Mouse (Mus musculus) thymus, postnatal 4 days (tissue): Measurements from ENCODE around the gene Zan.
A peak's percentile ranks its signal among the peaks of the same experiment; 100 is the strongest.

ENCODE experiments used
- DNase-seq: peaks from one replicate; pipeline ENCODE4 v3.0.0; 2021

Zan gene

DNA sequence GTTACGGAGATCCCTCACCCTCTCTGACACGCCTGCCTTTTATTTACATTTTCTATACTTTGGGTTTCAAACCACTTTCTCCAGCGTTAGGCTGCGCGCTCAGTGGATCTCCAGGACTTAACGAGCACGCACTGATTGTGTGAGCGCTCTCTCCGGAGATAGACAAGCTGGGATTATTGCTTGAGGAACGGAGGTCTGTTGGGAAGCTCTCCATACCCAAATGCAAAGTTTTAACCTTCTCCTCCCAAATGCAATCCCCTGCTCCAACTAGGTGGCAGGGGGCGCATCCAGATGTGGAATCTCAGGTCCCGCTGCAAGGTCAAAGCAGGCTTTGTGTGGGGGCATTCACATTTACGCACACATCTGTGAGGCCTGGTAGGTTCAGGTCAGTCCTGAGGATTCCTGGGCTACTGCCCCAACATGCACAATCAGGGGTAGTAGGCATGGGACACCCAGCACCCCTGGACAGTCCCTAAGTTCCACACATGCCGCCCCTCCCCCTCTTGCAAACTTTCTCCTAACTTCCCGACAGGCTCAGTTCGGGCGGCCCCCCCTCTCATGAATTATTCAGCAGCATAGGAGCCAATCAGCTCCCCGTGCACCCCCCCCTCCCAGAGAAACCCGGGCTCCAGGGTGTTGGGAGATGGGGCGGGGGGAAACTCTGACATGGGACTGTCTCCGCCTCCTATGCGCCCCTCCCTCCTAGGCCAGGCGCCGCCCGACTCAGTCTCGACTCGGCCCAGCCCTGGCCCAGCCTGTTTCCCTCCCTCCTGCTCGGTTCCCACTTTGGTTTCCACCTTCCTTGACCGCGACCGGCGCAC is 127.3 kb downstream of the Zan start, which contains the start of gene Ephb4:
TSS of gene Ephb4 (plus strand) at position 726 of the 821 bp plus-strand sequence.
- DNase-seq = no peak

- no peak for DNase-seq
Measured at GRCm38 (mm10) chr5:137348482-137349383, 128.1 kb downstream of the Zan start.

- DNase-seq = no peak
Measured at GRCm38 (mm10) chr5:137347856-137348255, 129.0 kb downstream of the Zan start.

DNA sequence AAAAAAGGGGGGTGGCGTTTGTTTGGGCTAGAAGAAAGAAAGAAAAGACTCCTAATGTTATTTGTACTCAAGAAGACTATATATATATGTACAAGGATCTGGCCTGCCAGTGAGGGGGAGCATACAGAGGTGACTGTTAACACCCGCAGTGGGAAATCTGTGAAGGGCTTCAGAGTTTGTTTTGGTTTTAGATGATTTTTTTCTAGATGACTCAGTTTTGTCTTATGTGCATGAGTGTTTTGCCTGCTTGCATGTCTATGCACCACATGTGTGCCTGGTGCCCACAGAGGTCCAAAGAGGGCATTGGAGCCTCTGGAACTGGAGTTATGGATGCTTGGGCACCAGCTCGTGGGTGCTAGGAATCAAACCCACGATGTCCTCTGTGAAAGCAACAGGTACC is 129.9 kb downstream of the Zan start:
- DNase-seq = no peak

- no peak for DNase-seq
Measured at GRCm38 (mm10) chr5:137346388-137346787, 130.5 kb downstream of the Zan start.

GRCm38 (mm10) chr5:137345821-137346220 is 131.0 kb downstream of the Zan start:
- no peak for DNase-seq

- no peak for DNase-seq
Measured at GRCm38 (mm10) chr5:137343869-137344268, 133.0 kb downstream of the Zan start.

GRCm38 (mm10) chr5:137343412-137343811 is 133.5 kb downstream of the Zan start:
- no peak for DNase-seq

GRCm38 (mm10) chr5:137342407-137343012 is 134.4 kb downstream of the Zan start:
- DNase-seq = no peak

DNA sequence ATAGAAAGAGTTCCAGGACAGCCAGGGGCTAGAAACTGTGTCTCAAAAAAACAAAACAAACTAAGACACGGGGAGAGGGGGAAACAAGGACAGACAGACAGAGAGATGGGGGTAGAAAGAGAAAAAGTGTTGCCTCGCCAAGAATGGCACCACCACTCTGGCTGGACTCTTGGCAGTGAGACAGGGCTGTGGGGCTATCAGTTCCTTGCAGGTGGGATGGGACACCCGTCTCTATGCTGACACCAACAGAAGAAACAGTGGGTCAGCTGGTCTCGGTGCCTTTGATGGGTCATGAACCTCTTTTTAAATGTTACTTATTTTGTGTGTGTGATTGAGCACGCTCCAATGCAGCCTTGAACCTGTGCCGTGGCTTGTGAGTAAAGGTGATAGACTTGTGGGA is 136.6 kb downstream of the Zan start:
- no peak for DNase-seq

DNA sequence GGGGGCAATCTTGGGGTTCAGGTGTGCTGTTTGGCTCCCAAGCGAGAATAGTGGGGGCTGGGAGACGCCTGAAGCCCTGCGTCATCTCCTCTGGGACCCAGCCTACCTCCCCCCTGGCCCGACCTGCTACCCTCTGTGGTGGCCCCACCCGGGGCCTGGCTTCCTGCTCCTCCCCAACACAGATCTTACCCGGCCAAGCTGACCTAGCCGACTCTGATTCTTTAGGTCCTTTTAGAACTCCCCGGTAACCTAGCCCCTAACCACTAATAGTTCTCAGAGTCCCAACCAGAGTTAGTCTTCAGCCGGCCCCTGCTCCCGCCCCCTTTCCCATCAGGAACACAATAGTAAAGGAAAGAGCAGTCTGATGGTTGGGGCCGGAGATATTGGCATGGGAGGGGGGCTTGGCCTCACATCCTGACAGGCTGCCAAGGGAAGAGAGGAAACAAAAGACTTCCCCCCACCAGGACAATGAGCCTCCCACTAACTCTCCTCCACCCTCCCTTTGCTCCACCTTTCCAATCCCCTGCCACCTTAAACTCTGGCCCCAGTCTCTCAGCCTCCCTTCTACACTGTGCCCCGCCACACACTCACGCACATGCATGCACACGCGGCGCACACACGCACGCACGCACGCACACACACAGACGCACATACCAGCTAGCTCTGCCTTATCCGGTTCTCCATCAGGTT is 137.4 kb downstream of the Zan start:
- no peak for DNase-seq

DNA sequence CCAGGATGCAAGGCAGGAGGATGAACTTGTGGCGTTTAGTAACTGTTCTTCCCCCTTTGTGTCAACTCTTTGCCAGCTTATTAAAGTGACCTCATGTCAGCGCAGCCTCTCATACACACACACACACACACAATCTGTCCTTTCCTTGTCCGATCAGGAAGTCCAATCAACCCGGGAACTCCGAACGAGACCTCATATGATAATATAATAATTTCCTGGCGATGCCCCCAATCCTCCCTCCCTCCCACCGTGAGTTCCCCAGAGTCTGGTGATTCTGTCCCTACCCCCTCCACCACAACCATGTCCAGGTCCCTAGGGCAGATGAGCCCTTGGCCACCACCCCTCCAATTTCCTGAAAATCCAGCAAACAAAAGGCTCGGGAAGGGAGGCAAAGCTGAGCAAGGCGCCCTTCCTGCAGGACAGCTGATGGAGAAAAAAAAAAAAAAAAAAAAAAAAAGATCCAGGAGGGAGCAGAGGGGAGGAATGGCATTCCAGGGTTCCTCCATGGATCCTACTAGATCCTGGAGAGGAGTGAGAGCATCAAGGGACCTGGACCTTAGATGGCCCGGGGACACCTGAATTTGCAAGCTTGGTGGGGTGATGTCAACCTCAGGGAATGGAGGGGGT is 138.1 kb downstream of the Zan start:
- no peak for DNase-seq

- DNase-seq = peak; percentile 90
Measured at GRCm38 (mm10) chr5:137338256-137338655, 138.6 kb downstream of the Zan start.

GRCm38 (mm10) chr5:137337190-137337589 is 139.7 kb downstream of the Zan start:
- no peak for DNase-seq

- no peak for DNase-seq
Measured at GRCm38 (mm10) chr5:137335066-137335465, 141.8 kb downstream of the Zan start.

DNA sequence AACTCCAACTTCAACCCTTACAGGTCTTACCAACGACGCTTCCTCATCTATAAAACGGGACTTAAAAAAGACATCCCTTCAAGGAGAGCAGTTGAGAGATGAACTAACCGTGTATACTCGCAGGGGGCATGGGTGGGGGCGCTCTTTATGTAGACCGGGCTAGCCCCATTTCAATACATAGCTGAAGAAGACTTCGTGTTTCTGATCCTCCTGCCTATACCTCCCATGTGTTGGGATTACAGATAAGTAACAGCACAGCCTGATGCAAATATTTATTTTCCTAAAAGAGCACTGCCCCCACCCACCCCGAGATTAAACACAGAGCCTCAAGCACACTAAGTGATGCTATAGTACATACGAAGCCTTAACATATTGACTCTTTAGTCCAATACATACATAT is 142.5 kb downstream of the Zan start:
- DNase-seq = no peak

- DNase-seq = peak; percentile 98
Measured at GRCm38 (mm10) chr5:137333512-137334174, 143.2 kb downstream of the Zan start, which contains the start of gene Slc12a9. TSS of gene Slc12a9 (minus strand) at chr5:137333597.

GRCm38 (mm10) chr5:137332857-137333511 is 143.9 kb downstream of the Zan start:
- DNase-seq = no peak

- DNase-seq = no peak
Measured at GRCm38 (mm10) chr5:137330910-137331309, 146.0 kb downstream of the Zan start.
